Mouse (Mus musculus): ENCODE data around the gene Lmntd1.

Lmntd1 gene

GRCm38 (mm10) chr6:145604648-145605047 lies 9.5 kb downstream of the Lmntd1 start:
- DNase-seq (ENCODE audit: low spot score) = no peak

- DNase-seq (ENCODE audit: low spot score) = no peak
Observed at GRCm38 (mm10) chr6:145604126-145604525, 10.0 kb downstream of the Lmntd1 start.

GRCm38 (mm10) chr6:145598794-145599555 lies 15.1 kb downstream of the Lmntd1 start:
- no peak for DNase-seq (ENCODE audit: low spot score)

- DNase-seq (ENCODE audit: low spot score) = no peak
Observed at GRCm38 (mm10) chr6:145595905-145596304, 18.2 kb downstream of the Lmntd1 start.

- DNase-seq (ENCODE audit: low spot score) = no peak
Observed at GRCm38 (mm10) chr6:145593991-145594390, 20.1 kb downstream of the Lmntd1 start.

- DNase-seq (ENCODE audit: low spot score) = no peak
Observed at GRCm38 (mm10) chr6:145592531-145592998, 21.6 kb downstream of the Lmntd1 start.

- no peak for DNase-seq (ENCODE audit: low spot score)
Observed at GRCm38 (mm10) chr6:145592036-145592435, 22.1 kb downstream of the Lmntd1 start.

- no peak for DNase-seq (ENCODE audit: low spot score)
Observed at GRCm38 (mm10) chr6:145591578-145591977, 22.5 kb downstream of the Lmntd1 start.

- DNase-seq (ENCODE audit: low spot score) = no peak
Observed at GRCm38 (mm10) chr6:145590501-145591293, 23.4 kb downstream of the Lmntd1 start.

- DNase-seq (ENCODE audit: low spot score) = no peak
Observed at GRCm38 (mm10) chr6:145585052-145585973, 28.8 kb downstream of the Lmntd1 start.

GRCm38 (mm10) chr6:145581366-145582170 lies 32.6 kb downstream of the Lmntd1 start:
- no peak for DNase-seq (ENCODE audit: low spot score)

GRCm38 (mm10) chr6:145579761-145580160 lies 34.4 kb downstream of the Lmntd1 start:
- no peak for DNase-seq (ENCODE audit: low spot score)

GRCm38 (mm10) chr6:145578457-145579185 lies 35.5 kb downstream of the Lmntd1 start:
- DNase-seq (ENCODE audit: low spot score) = no peak

- no peak for DNase-seq (ENCODE audit: low spot score)
Observed at GRCm38 (mm10) chr6:145576762-145577161, 37.4 kb downstream of the Lmntd1 start.

GRCm38 (mm10) chr6:145573250-145574013 lies 40.7 kb downstream of the Lmntd1 start:
- no peak for DNase-seq (ENCODE audit: low spot score)

- no peak for DNase-seq (ENCODE audit: low spot score)
Observed at GRCm38 (mm10) chr6:145568701-145569100, 45.4 kb downstream of the Lmntd1 start.

- DNase-seq (ENCODE audit: low spot score) = no peak
Observed at GRCm38 (mm10) chr6:145567832-145568231, 46.3 kb downstream of the Lmntd1 start.

GRCm38 (mm10) chr6:145567296-145567695 lies 46.8 kb downstream of the Lmntd1 start:
- no peak for DNase-seq (ENCODE audit: low spot score)

- no peak for DNase-seq (ENCODE audit: low spot score)
Observed at GRCm38 (mm10) chr6:145565663-145566062, 48.5 kb downstream of the Lmntd1 start.

- no peak for DNase-seq (ENCODE audit: low spot score)
Observed at GRCm38 (mm10) chr6:145564671-145565070, 49.4 kb downstream of the Lmntd1 start.

Measured in T-cell, adult 2 months (primary cell).